ENCODE assay signal across 9 mouse cellular contexts in the genomic region with DNA sequence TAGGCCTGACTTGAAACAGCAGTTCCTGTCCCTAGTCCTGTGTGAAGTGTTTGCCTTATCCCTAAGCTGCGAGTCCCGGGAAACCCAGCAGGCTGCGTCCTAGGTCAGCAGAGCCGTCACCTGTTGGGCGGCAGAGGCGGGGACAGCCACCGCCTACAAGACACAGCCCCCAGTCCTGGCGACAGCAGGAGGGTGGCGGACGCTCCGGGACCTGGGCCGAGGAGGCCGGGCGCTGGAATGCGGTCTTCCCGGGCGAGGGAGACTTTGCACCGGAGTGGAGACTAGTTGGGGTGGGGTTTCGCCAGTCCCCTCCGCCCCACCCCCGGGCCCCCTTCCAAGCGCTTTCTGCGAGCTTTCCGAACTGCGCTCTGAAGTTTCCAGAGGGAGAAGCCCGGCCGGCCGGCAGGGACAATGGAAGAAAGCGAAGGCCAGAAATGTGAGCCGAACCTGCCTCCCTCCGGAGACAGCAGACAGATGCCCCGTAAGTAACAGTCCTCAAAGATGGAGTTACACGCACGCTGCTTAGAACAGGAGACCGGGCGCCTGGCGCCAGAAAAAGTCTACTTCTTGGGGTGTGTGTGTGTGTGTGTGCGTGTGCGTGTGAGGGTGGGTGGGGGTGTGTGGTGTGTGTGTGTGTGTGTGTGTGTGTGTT.
A peak's percentile ranks its signal among the peaks of the same experiment; 100 is the strongest.
DNase-seq lines count a peak whose midpoint lies in the region; ATAC-seq and TF ChIP-seq lines count a peak whose summit lies in the region.
"Had no signal": no experiment of that assay in that cellular context is flagged by ENCODE, and none has a peak within 500 bp of the region (broad histone marks: within the 10 kb centered on the region; RNA-seq: fewer than 3 reads in every experiment).

No protein-coding gene starts in this region.

- ATAC-seq in lung, embryonic 14.5 days (ENCODE audit: insufficient read depth) = peak; percentile 89
- no peak for ATAC-seq in monocyte, adult 5-6 weeks (replicated peaks; ENCODE audit: insufficient number of reproducible peaks, low FRiP score, low TSS enrichment, poor library complexity, severe bottlenecking)

- peak overlapping the region; percentile 53 for H3K4me3 ChIP-seq in lung, embryonic 14.5 days (ENCODE audit: low read depth, low read length)

- DNase-seq in layer of hippocampus, adult 11-12 months (ENCODE audit: low spot score) = peak; percentile 8
- no peak for DNase-seq in layer of hippocampus, postnatal 25 days (ENCODE audit: extremely low spot score in 1 of 2, low spot score in 1 of 2)
- DNase-seq in embryo, embryonic 10.5 days (ENCODE audit: low spot score) = peak; percentile 74
- DNase-seq in heart, adult 18-20 months = peak; percentile 76 to 84
- peak; percentile 84 for DNase-seq in kidney, adult 18-20 months
- peak; percentile 81 for DNase-seq in lung, embryonic 14.5 days
- DNase-seq in retina, embryonic 14.5 days (ENCODE audit: low spot score) = peak; percentile 66

- H3K27me3 ChIP-seq in lung, embryonic 14.5 days (ENCODE audit: insufficient read depth, low read length) = no peaks in the 10 kb centered on the region

- H3K9ac ChIP-seq in lung, embryonic 14.5 days = peak overlapping the region; percentile 65

- WGBS in lung, embryonic 14.5 days = under 1% methylated on average over 39 of the region's 39 CpGs

- H3K4me2 ChIP-seq in lung, embryonic 14.5 days = peak overlapping the region; percentile 67

- peak overlapping the region; percentile 85 for H3K27ac ChIP-seq in lung, embryonic 14.5 days (ENCODE audit: low read depth)
- H3K27ac ChIP-seq: macrophage had no signal

- peak; percentile 54 for TF ChIP-seq CTCF in lung, embryonic 14.5 days (IDR thresholded peaks at IDR 0.05; ENCODE audit: low read depth)

- no peaks in the 10 kb centered on the region for H3K36me3 ChIP-seq in lung, embryonic 14.5 days (ENCODE audit: insufficient read depth)

- no peaks in the 10 kb centered on the region for H3K9me3 ChIP-seq in lung, embryonic 14.5 days (ENCODE audit: low read depth, low read length)

- H3K4me1 ChIP-seq in lung, embryonic 14.5 days (ENCODE audit: insufficient read depth) = peaks cover 3% of the 10 kb centered on the region

Comparison
In these comparisons a context has a peak if more than half of its experiments do, and no peak if none do; other contexts are left out.
1. DNase-seq: peak in layer of hippocampus, adult 11-12 months (single experiment), embryo, embryonic 10.5 days (single experiment), heart, adult 18-20 months (2 of 2), kidney, adult 18-20 months (single experiment), lung, embryonic 14.5 days (single experiment) and retina, embryonic 14.5 days (single experiment); none in layer of hippocampus, postnatal 25 days (0 of 2).